Mouse (Mus musculus) hematopoietic stem cell, adult 5-6 weeks (primary cell): Measurements from ENCODE around the gene Cdon. TPM values are rescaled to one million over a fixed set of nuclear protein-coding genes. Genes with fewer than 3 reads are reported as not detected.

Source experiments
- ATAC-seq, 2 experiments: fragments of 125-278 bp in 1 of 2; replicated peaks in 1 of 2; 2 replicates each; pipeline ENCODE4 v1.8.0; 2016 to 2017; ENCODE audit warnings: inconsistent platforms in 2 of 2, mild to moderate bottlenecking in 2 of 2, moderate number of reproducible peaks in 2 of 2, low read depth in 1 of 2, moderate TSS enrichment in 1 of 2; ENCODE audit not compliant: low FRiP score in 2 of 2, poor library complexity in 2 of 2, severe bottlenecking in 2 of 2, insufficient read depth in 1 of 2, low TSS enrichment in 1 of 2
- total RNA-seq: library from RNA; stranded (forward); fragments of 172-1452, 232-1000 nt; gene quantifications from 2 replicates; pipeline ENCODE4 v1.2.3, GENCODE M21; 2017

Cdon gene
- total RNA-seq, 1 experiment from 2014 or later, result 2.0 TPM

DNA sequence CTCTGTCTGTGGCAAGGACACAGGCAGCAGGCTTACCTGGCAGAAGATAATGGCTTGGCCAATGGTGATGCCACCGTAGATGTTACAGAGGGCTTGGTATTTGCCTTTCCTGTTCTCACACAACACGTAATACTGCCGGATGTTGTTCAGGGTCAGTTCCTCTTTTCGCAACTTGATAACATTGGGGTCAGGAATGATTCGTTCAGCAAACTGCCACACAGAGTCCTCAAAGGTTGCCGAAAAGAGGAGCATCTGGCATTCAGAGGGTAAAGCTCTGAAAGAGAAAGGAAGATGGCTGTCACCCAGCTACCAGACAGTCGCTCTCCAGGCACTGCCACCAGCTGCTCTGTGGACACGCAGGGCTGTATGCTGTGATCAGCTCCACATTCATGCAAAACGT, 125.8 kb downstream of the Cdon start:
- peak; percentile 90 to 92 for ATAC-seq

DNA sequence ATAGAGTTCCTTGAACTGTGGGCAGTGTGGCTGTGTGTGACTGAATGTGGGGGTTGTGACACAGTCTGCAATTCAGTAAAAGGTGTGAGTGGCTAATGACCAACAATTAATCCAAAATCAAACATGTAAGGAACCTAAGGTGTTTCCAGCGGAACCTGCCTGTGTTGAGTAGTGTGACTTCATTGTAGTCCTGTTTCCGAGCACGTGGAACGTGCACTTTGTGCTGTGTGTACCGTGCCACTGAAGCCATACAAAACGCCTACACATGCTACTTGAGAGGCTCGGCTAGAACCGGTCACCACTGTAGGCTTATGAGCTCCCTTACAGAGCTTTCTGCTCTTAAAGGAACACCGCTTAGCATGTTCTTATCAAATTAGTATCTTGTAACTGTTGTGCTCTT, 127.5 kb downstream of the Cdon start:
- ATAC-seq, result no peak

DNA sequence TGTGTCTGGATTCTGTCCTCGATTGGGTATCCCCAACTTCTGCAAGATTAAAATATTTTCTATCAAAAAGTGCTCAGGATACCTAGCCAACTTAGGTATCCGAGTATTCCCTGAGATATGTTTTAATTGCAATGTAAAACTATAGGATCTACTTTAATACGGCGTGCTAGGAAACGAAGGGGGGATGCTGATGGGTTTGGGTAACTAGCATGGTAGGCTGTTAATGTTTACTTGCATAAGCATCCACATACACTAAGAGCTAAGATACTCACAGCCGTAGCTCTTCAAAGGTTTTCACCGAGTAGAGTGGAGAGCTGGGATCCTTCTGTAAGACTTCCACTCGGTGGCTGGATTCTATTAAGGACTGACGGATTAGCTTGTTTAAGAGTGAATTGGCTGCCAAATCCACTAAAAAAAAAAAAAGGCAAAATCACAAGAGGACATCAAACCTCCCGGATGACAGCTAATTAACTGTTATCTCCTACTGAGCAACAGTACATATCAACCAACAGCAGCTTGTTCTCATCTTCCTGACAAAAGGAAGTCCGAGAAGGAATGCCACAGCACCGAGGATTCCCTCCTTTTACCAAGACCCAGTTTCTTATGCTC, 135.7 kb downstream of the Cdon start:
- no peak for ATAC-seq

Other genes starting within 250 kb of the Cdon start
- gene Dcps, start 245.1 kb upstream of the Cdon start, total RNA-seq, result 48.6 and 56.6 TPM in 2 replicates
- gene Srpr, start 221.0 kb upstream of the Cdon start, total RNA-seq, result 76.2 and 82.3 TPM in 2 replicates
- gene Tirap, start 220.8 kb upstream of the Cdon start, total RNA-seq, result 4.1 and 18.9 TPM in 2 replicates
- 35.9 and 38.5 TPM in 2 replicates for gene Foxred1, start 210.1 kb upstream of the Cdon start, total RNA-seq
- gene Fam118b, start 153.3 kb upstream of the Cdon start, total RNA-seq, result 6.1 and 9.9 TPM in 2 replicates
- gene Rpusd4, start 153.3 kb upstream of the Cdon start, total RNA-seq, result 16.8 and 23.5 TPM in 2 replicates
- gene Gm1113, start 97.1 kb downstream of the Cdon start, total RNA-seq, result not detected in 2 replicates
- gene Ddx25, start 137.4 kb downstream of the Cdon start, total RNA-seq, result 0.31 TPM in 1 of 2 replicates, not detected in the other
- gene Pus3, start 137.5 kb downstream of the Cdon start, total RNA-seq, result 36.8 and 48.9 TPM in 2 replicates
- not detected in 2 replicates for gene Pate2, start 149.2 kb downstream of the Cdon start, total RNA-seq
- gene Hyls1, start 149.3 kb downstream of the Cdon start, total RNA-seq, result 6.9 and 10.8 TPM in 2 replicates
- gene Pate4, start 190.8 kb downstream of the Cdon start, total RNA-seq, result not detected in 2 replicates
- not detected in 2 replicates for gene Pate3, start 227.1 kb downstream of the Cdon start, total RNA-seq